Mouse (Mus musculus) embryonic stem cell, embryonic (primary cell): ENCODE results near the gene Amd1.

Source experiments
- CTCF ChIA-PET, 4 experiments: fragments of 300-600 bp in 2 of 4; fragments of 350-600 bp in 2 of 4; sonication (Branson Sonifier 250); formaldehyde crosslinking; loops; one replicate each; lab custom pipeline; 2022; ENCODE audit warnings: inconsistent platforms in 2 of 4; lab: Charles Lee
- POLR2A ChIA-PET, 4 experiments: fragments of 300-600 bp in 2 of 4; fragments of 350-600 bp in 2 of 4; sonication (Branson Sonifier 250); formaldehyde crosslinking; loops; one replicate each; lab custom pipeline; 2022; ENCODE audit warnings: antibody characterized with exemption in 4 of 4, inconsistent platforms in 1 of 4; lab: Charles Lee

The Amd1 gene

DNA sequence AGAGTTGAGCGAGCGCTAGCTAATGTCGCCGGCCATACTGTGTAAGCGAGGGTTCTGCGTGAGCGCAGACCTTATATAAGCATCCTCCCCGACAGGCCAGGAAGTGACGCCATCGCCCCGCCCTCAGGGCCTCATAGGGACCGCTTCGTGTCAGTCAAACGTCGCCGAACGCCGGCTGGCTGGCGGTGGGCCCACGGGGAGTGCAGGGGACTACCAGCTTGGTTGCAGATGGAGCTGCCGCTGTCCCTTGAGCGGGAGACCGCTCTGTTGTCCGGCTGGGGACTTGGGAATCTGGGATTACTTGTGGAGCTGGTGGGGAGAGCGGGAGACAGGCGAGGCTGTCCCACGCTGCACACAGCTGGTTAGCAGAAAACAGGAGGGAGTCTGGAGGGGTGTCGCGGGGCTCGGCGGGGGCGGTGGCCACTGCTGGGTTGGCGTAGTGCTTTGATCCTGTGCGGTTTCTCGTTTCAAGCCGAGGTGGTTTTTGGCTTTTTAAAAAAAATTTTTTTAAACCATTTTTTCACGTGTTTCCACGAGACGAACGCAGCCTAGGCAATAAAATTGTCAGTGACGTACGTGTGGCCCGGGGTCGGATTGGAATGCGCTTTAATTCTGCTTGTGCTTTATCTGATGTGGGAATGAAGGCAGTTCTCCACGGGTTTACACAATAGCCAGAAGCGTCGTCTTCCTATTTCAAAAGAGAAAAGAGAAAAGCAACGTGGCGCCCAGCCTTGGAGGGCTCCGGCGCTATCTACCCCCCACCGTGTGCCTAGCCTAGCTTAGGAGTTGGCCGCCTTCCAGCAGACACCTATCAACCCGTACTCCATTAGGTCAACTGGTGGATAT is at the start of gene Amd1:
TSS of gene Amd1 (minus strand) at position 47 of the 846 bp plus-strand sequence.
- CTCF ChIA-PET: interaction anchor here in 3 of 4 experiments (0.6 to 1.6 kb wide), 4 partner anchors 45 to 333 kb away, joined by 3 to 4 read pairs (median 4); no protein-coding TSS in a partner anchor
- POLR2A ChIA-PET: interaction anchor here (0.5 to 21.5 kb wide), 109 partner anchors 8 to 1217 kb away, joined by 3 to 329 read pairs (median 4); partner anchors contain the start of genes Cdk19 (in 3 of the 4), Gtf3c6 (in 3 of the 4), Rpf2 (in 2 of the 4) and Ak9 (in 1 of the 4)

DNA sequence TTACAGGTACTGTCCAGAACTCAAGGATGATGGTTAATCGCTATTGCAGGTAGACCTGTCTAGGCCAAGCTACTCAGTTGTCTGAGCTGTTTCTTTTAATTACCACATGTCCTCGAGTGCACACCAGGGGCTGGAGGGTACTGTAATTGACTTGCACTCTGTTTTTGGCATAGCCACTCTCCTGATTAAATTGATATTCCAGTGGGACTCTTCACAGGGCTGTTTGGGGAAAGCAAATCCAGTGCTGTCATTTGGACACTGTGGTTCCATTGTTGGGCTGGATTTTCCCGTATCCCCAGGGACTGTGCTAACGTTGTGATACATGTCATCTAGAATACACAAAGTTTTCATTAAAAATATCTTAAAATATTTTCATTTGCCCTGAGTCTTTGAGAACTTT is 49.2 kb upstream of the Amd1 start:
- CTCF ChIA-PET: no interaction called here
- POLR2A ChIA-PET: interaction anchor here (0.7 to 11.7 kb wide), 17 partner anchors 7 to 174 kb away, joined by 3 to 134 read pairs (median 19); partner anchors contain the start of genes Amd1 (in 3 of the 4), Gtf3c6 (in 2 of the 4) and Cdk19 (in 1 of the 4)

DNA sequence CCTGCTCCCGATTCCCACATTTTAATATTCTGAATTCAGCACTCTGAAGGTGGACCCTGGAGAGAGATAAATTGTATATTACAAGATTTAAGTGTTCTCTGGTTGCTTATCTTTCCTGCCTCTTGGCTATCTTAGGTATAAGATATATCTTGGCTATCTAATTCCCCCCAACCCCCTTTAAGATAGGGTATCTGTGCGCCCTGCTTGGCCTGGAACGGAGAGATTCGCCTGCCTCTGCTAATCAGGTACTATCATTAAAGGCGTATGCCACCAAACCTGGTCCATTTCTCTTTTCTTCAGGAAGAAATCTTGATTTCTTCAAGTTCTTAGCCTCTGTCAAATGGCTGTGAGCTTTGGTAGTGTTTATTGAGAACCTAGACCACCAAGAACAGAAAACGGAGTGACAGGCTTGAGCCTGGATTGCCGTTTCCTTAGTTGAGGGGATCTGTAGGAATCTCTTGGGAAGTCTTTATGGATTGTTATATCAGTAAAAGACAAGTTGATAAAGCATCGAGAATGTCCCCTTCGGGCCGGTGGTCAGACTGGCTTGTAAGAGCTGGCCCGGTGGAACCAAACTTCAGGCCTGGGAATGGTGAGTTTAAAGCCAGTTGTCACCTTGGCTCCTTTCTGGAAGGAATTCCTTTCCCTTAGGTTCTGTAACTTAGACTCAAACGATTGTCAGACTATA is 48.4 kb upstream of the Amd1 start:
- CTCF ChIA-PET: interaction anchor here in 1 of 4 experiments (0.7 to 1.1 kb wide), 2 partner anchors 9 to 194 kb away, joined by 3 to 5 read pairs; no protein-coding TSS in a partner anchor
- POLR2A ChIA-PET: interaction anchor here (0.7 to 11.7 kb wide), 27 partner anchors 8 to 174 kb away, joined by 3 to 134 read pairs (median 10); partner anchors contain the start of genes Amd1 (in 3 of the 4), Cdk19 (in 2 of the 4) and Gtf3c6 (in 2 of the 4)

DNA sequence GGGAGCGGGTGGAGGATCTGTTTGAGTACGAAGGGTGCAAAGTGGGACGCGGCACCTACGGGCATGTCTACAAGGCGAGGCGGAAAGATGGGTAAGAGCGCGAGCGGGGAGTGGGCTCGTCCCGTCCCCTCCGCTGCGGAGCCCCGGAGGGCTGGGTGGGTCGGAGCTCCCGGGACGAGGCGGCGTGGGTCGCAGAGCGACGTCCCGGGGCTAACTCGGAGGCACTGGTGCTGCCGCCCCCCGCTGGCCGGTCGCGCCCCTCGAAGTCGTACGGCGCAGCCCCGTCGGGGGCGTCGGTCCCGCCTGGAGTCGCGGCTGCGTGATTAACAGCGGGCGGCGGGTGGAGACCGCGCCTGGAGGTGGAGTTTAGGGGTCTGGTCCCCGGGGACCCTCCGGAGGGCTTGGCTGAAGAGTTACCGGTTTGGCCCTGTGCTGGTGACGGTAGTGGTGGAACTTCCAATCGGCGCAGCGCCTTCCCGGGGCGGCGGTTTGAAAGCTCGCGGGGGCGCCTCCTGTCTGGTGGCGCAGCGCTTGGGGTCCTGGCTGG is 47.7 kb upstream of the Amd1 start:
- POLR2A ChIA-PET: interaction anchor here (0.9 to 11.7 kb wide), 33 partner anchors 8 to 201 kb away, joined by 3 to 134 read pairs (median 11); partner anchors contain the start of genes Amd1 (in 3 of the 4), Cdk19 (in 2 of the 4) and Gtf3c6 (in 2 of the 4)
- CTCF ChIA-PET: interaction anchor here in 2 of 4 experiments (0.7 to 1.1 kb wide), 3 partner anchors 10 to 195 kb away, joined by 3 to 5 read pairs (median 3); no protein-coding TSS in a partner anchor

DNA sequence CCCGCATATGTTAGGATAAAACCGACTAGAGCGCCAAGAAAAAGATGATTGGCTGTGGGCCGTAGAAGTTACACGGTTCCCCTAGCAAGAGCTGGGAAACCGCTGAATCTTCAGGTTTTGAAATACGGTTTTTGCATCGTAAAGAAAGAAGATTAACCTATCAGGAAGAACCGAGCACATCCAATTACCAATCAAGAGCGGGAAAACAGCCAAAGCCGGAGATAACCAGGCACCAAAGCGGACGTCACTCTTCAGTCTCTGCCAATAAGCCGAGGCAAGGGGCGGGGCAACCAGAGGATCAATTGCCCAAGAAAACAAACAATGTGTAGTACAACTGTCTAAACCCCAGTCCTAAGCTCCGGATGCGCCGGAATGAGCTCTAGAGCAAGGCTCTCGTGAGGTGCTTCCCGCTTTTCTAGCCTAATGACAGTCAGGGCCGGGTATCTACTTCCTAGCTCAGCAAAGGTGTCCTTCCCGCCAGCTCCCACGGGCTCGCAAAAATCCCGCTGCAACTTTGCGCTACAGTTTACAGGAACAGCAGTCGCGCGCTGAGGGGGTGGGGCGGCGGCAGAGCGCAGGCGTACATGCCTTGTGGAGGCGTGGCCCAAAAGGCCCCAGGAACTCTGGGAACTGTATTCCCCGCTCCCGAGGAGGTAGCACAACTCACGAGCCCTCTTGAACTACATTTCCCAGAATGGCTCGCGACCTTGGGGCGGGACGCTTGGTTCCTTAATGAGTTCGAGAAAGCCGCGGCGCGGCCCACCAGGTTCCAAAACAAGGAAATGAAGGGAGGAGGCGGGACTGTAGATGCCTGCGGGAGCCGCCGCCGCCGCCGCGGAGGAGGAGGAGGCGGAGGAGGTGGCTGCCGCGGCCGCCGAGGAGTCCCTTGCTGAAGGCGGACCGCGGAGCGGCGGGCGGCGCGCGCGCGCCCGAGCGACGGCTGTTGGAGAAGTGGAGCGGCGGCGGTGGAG is 46.9 kb upstream of the Amd1 start:
- ChIA-PET POLR2A (interaction anchor here (0.6 to 11.7 kb wide), 80 partner anchors 10 to 1761 kb away, joined by 3 to 134 read pairs (median 4); partner anchors contain the start of genes Amd1 (in 4 of the 4), Cdk19 (in 3 of the 4), Gtf3c6 (in 2 of the 4) and Ak9 (in 1 of the 4)), CTCF (interaction anchor here in 2 of 4 experiments (0.6 to 1.2 kb wide), 4 partner anchors 37 to 683 kb away, joined by 3 read pairs; no protein-coding TSS in a partner anchor)

- ChIA-PET CTCF (interaction anchor here in 3 of 4 experiments (0.6 to 1.4 kb wide), 9 partner anchors 8 to 1905 kb away, joined by 3 to 9 read pairs (median 3); partner anchors contain the start of genes Amd1 (in 1 of the 3) and Cdk19 (in 1 of the 3)), POLR2A (interaction anchor here (0.6 to 11.7 kb wide), 50 partner anchors 9 to 497 kb away, joined by 3 to 134 read pairs (median 8); partner anchors contain the start of genes Amd1 (in 4 of the 4), Cdk19 (in 2 of the 4) and Gtf3c6 (in 2 of the 4))
These were observed 45.5 kb upstream of the Amd1 start for GRCm38 (mm10) chr10:40347461-40347954.

- ChIA-PET CTCF (interaction anchor here in 3 of 4 experiments (0.6 to 1.4 kb wide), 9 partner anchors 8 to 1905 kb away, joined by 3 to 9 read pairs (median 4); partner anchors contain the start of genes Amd1 (in 1 of the 3) and Cdk19 (in 1 of the 3)), POLR2A (interaction anchor here (0.6 to 11.7 kb wide), 43 partner anchors 8 to 497 kb away, joined by 3 to 134 read pairs (median 8); partner anchors contain the start of genes Amd1 (in 4 of the 4), Cdk19 (in 2 of the 4) and Gtf3c6 (in 2 of the 4))
These were observed 44.9 kb upstream of the Amd1 start for GRCm38 (mm10) chr10:40346776-40347403.

- POLR2A ChIA-PET: interaction anchor here in 3 of 4 experiments (0.6 to 6.9 kb wide), 10 partner anchors 14 to 84 kb away, joined by 3 to 57 read pairs (median 4); partner anchors contain the start of genes Amd1 (in 2 of the 3) and Gtf3c6 (in 1 of the 3)
These were observed 40.0 kb upstream of the Amd1 start for GRCm38 (mm10) chr10:40342036-40342435.

GRCm38 (mm10) chr10:40339351-40339964 is 37.5 kb upstream of the Amd1 start, which contains the start of gene Cdk19:
Cdk19 (plus strand) TSS chr10:40339564.
- ChIA-PET CTCF (interaction anchor here in 3 of 4 experiments (0.6 to 1.8 kb wide), 3 partner anchors 8 to 463 kb away, joined by 3 to 6 read pairs (median 3); no protein-coding TSS in a partner anchor), POLR2A (interaction anchor here (0.5 to 6.9 kb wide), 30 partner anchors 9 to 1166 kb away, joined by 3 to 57 read pairs (median 4); partner anchors contain the start of genes Amd1 (in 3 of the 4) and Gtf3c6 (in 2 of the 4))

More at GRCm38 (mm10) chr10:40342036-40342435, 40.0 kb upstream of the Amd1 start:
- CTCF ChIA-PET: no interaction called here

DNA sequence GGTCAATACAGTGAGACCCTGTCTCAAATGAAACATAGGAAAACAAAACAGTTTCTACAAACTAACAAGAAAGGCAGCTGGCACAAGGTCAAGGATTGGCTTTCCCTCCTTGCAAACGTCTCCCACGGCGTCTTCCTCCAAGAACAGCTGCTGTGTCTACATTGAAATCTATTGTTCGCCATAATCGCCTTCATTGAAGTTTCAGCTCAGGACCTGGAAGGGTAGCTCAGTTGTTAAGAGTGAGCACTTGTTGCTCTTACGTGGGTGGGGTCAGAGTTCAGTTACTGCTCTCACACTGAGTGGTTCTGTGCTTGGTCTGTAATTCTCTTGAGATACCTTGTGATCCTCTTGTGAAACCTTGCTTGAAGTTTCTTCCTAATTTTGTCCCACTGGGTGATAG is 30.9 kb upstream of the Amd1 start:
- POLR2A ChIA-PET: interaction anchor here (0.6 to 3.4 kb wide), 23 partner anchors 10 to 607 kb away, joined by 3 to 23 read pairs (median 5); partner anchors contain the start of genes Amd1 (in 2 of the 4), Gtf3c6 (in 2 of the 4) and Mettl24 (in 1 of the 4)
- CTCF ChIA-PET: interaction anchor here in 1 of 4 experiments (1.3 kb wide), 1 partner anchor 60 kb away, joined by 3 read pairs; no protein-coding TSS in a partner anchor

DNA sequence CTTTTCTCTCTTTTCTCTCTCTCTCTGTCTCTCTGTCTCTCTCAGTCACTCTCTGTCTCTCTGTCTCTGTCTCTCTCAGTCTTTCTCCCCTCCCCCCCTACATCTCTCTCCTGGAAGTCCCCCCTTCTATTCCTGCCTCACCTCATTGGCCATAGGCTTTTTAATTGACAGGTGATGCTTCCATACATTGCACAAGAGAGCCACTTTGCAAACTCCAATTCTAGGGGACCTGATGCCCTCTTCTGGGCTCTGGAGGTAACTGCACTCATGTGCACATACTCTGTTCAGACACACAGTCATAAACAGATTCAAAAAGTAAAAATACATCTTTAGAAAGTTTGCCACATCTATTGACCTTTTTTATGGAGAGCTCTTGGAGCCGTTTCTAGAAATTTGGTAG is 28.3 kb upstream of the Amd1 start:
- ChIA-PET POLR2A (interaction anchor here in 2 of 4 experiments (0.9 to 3.1 kb wide), 4 partner anchors 9 to 72 kb away, joined by 3 to 17 read pairs (median 4); partner anchors contain the start of genes Cdk19 (in 1 of the 2) and Gtf3c6 (in 1 of the 2)), CTCF (interaction anchor here in 2 of 4 experiments (0.6 to 0.7 kb wide), 2 partner anchors 20 to 65 kb away, joined by 3 read pairs; no protein-coding TSS in a partner anchor)

GRCm38 (mm10) chr10:40328004-40328551 is 26.1 kb upstream of the Amd1 start:
- POLR2A ChIA-PET: interaction anchor here in 3 of 4 experiments (0.5 to 3.1 kb wide), 19 partner anchors 11 to 172 kb away, joined by 3 to 18 read pairs (median 4); partner anchors contain the start of genes Amd1 (in 3 of the 3), Cdk19 (in 1 of the 3) and Gtf3c6 (in 1 of the 3)
- CTCF ChIA-PET: no interaction called here

- ChIA-PET POLR2A (interaction anchor here in 2 of 4 experiments (0.7 to 1.9 kb wide), 10 partner anchors 11 to 279 kb away, joined by 3 to 9 read pairs (median 3); partner anchors contain the start of gene Gtf3c6 (in 1 of the 2)), CTCF (no interaction called here)
These were observed 18.3 kb upstream of the Amd1 start for GRCm38 (mm10) chr10:40320306-40320705.
